Mouse (Mus musculus): ENCODE measurements around the gene Mast4. TPM values are rescaled to one million over a fixed set of nuclear protein-coding genes. Genes with fewer than 3 reads are reported as not detected.
"Not testable (repeated sequence)": the region's sequence is repeated elsewhere in the genome, so short reads cannot be mapped to it uniquely, and the experiment has no call there.

Mast4 gene
- polyA plus RNA-seq, 2 experiments = 0.71 to 1.5 TPM

DNA sequence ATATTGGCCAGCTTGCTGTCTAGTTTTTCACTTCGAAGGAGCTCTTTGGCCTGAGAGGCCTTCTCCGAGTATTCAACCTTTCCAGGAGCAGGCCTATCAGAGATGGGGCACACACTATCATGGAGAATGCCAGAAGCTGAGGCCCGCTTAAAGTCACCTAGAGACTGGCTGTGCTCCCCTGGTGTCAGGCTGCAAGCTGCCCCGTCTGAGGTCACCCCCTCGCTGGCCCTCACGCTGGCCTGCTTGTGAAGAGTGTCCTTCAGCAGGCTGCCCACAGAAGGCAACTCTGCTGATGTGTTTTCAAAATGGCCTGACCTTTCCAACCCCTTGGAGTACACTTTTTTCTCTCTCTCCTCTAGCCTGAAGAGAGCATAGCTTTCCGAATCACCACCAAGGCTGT, 596.5 kb downstream of the Mast4 start:
- no peaks in the 10 kb centered on the region; the same call in 1 of the 2 replicates for H3K36me3 ChIP-seq (replicated peaks; ENCODE audit: control insufficient read depth, insufficient read depth, low read depth)
- no peaks in the 10 kb centered on the region for H3K27me3 ChIP-seq (ENCODE audit: control insufficient read depth, insufficient read depth, low read length)
- H3K4me3 ChIP-seq (ENCODE audit: insufficient read depth in 1 of 2, low read depth in 2 of 2, low read length in 2 of 2) = no peak overlapping the region
- TF ChIP-seq CTCF (IDR thresholded peaks at IDR 0.05; ENCODE audit: low read depth) = no peak
- TF ChIP-seq EP300 (IDR thresholded peaks at IDR 0.05; ENCODE audit: low read depth) = no peak
- H3K27ac ChIP-seq = no peak overlapping the region
- H3K4me1 ChIP-seq (replicated peaks; ENCODE audit: control insufficient read depth in 2 of 2, insufficient read depth in 2 of 2, low read length in 1 of 2) = peaks cover 0 to 6% of the 10 kb centered on the region in 2 experiments; a peak in 3 of 4 replicates
- 81% methylated on average over 7 of the region's 7 CpGs for WGBS (ENCODE audit: insufficient replicate concordance)
- no peak overlapping the region for H3K9ac ChIP-seq (replicated peaks)
- ATAC-seq (ENCODE audit: insufficient read depth) (no peak), DNase-seq (ENCODE audit: low read depth in 3 of 3, low spot score in 3 of 3) (no peak)
- no peaks in the 10 kb centered on the region for H3K9me3 ChIP-seq (ENCODE audit: control insufficient read depth, low read length)
- H3K4me2 ChIP-seq (ENCODE audit: low read depth) = no peak overlapping the region

DNA sequence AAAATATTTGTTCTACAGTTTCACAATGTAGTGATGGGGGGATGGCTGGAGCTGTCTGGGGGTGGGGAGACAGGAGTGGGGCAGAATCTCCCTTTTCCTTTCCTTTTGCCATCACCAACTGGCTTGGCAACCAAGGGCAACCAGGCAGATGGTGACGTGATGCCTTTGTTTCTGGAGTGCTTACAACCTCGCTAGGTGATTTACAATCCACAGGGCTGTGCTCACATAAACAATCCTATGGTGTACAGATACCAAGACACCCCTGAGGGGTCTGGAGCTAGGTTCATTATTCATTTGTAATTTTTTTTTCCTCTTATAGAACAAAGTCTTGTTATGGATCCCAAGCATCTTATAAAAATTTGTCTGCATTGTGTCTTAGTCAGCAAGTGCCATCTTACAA, 601.2 kb downstream of the Mast4 start:
- no peak for DNase-seq (ENCODE audit: low read depth in 3 of 3, low spot score in 3 of 3)
- no peak overlapping the region for H3K27ac ChIP-seq
- H3K4me1 ChIP-seq (replicated peaks; ENCODE audit: control insufficient read depth in 2 of 2, insufficient read depth in 2 of 2, low read length in 1 of 2) = no peaks in the 10 kb centered on the region
- 68% methylated on average over 2 of the region's 2 CpGs for WGBS (ENCODE audit: insufficient replicate concordance)
- H3K4me3 ChIP-seq (ENCODE audit: insufficient read depth in 1 of 2, low read depth in 2 of 2, low read length in 2 of 2) = no peak overlapping the region
- no peaks in the 10 kb centered on the region for H3K27me3 ChIP-seq (ENCODE audit: control insufficient read depth, insufficient read depth, low read length)
- no peaks in the 10 kb centered on the region; the same call in 1 of the 2 replicates for H3K36me3 ChIP-seq (replicated peaks; ENCODE audit: control insufficient read depth, insufficient read depth, low read depth)
- TF ChIP-seq EP300 (IDR thresholded peaks at IDR 0.05; ENCODE audit: low read depth) (no peak), CTCF (IDR thresholded peaks at IDR 0.05; ENCODE audit: low read depth) (no peak)
- H3K4me2 ChIP-seq (ENCODE audit: low read depth) = no peak overlapping the region
- H3K9ac ChIP-seq (replicated peaks) = no peak overlapping the region
- H3K9me3 ChIP-seq (ENCODE audit: control insufficient read depth, low read length) = no peaks in the 10 kb centered on the region
- no peak for ATAC-seq (ENCODE audit: insufficient read depth)

- H3K4me2 ChIP-seq (ENCODE audit: low read depth); H3K27ac ChIP-seq; H3K9ac ChIP-seq (replicated peaks); H3K4me1 ChIP-seq (replicated peaks; ENCODE audit: control insufficient read depth in 2 of 2, insufficient read depth in 2 of 2, low read length in 1 of 2); DNase-seq (ENCODE audit: low read depth in 3 of 3, low spot score in 3 of 3); H3K27me3 ChIP-seq (ENCODE audit: control insufficient read depth, insufficient read depth, low read length); ATAC-seq (ENCODE audit: insufficient read depth); H3K4me3 ChIP-seq (ENCODE audit: insufficient read depth in 1 of 2, low read depth in 2 of 2, low read length in 2 of 2); H3K36me3 ChIP-seq (replicated peaks; ENCODE audit: control insufficient read depth, insufficient read depth, low read depth); H3K9me3 ChIP-seq (ENCODE audit: control insufficient read depth, low read length): not testable (repeated sequence)
- WGBS (ENCODE audit: insufficient replicate concordance) = 62% methylated on average over 7 of the region's 7 CpGs
These were observed 605.3 kb downstream of the Mast4 start for GRCm38 (mm10) chr13:102728951-102729350.

- no peak overlapping the region for H3K9ac ChIP-seq (replicated peaks)
- peak; percentile 14 to 62 (median 57) for DNase-seq (ENCODE audit: low read depth in 3 of 3, low spot score in 3 of 3)
- H3K27me3 ChIP-seq (ENCODE audit: control insufficient read depth, insufficient read depth, low read length) = no peaks in the 10 kb centered on the region
- no peak overlapping the region for H3K4me2 ChIP-seq (ENCODE audit: low read depth)
- no peak overlapping the region for H3K4me3 ChIP-seq (ENCODE audit: insufficient read depth in 1 of 2, low read depth in 2 of 2, low read length in 2 of 2)
- no peaks in the 10 kb centered on the region for H3K36me3 ChIP-seq (replicated peaks; ENCODE audit: control insufficient read depth, insufficient read depth, low read depth)
- no peak overlapping the region for H3K27ac ChIP-seq
- 32% methylated on average over 3 of the region's 3 CpGs for WGBS (ENCODE audit: insufficient replicate concordance)
- ATAC-seq (ENCODE audit: insufficient read depth) = no peak
- no peaks in the 10 kb centered on the region for H3K4me1 ChIP-seq (replicated peaks; ENCODE audit: control insufficient read depth in 2 of 2, insufficient read depth in 2 of 2, low read length in 1 of 2)
- TF ChIP-seq CTCF (IDR thresholded peaks at IDR 0.05; ENCODE audit: low read depth) (no peak), EP300 (IDR thresholded peaks at IDR 0.05; ENCODE audit: low read depth) (no peak)
- no peaks in the 10 kb centered on the region for H3K9me3 ChIP-seq (ENCODE audit: control insufficient read depth, low read length)
These were observed 606.3 kb downstream of the Mast4 start for GRCm38 (mm10) chr13:102728035-102728434.

- ATAC-seq (ENCODE audit: insufficient read depth) = no peak
- Histone ChIP-seq H3K9me3 (ENCODE audit: control insufficient read depth, low read length) (no peaks in the 10 kb centered on the region), H3K36me3 (replicated peaks; ENCODE audit: control insufficient read depth, insufficient read depth, low read depth) (no peaks in the 10 kb centered on the region), H3K4me3 (ENCODE audit: insufficient read depth in 1 of 2, low read depth in 2 of 2, low read length in 2 of 2) (no peak overlapping the region), H3K27me3 (ENCODE audit: control insufficient read depth, insufficient read depth, low read length) (no peaks in the 10 kb centered on the region), H3K27ac (no peak overlapping the region), H3K4me2 (ENCODE audit: low read depth) (no peak overlapping the region), H3K4me1 (replicated peaks; ENCODE audit: control insufficient read depth in 2 of 2, insufficient read depth in 2 of 2, low read length in 1 of 2) (no peaks in the 10 kb centered on the region), H3K9ac (replicated peaks) (no peak overlapping the region)
- 62% methylated on average over 1 of the region's 1 CpGs for WGBS (ENCODE audit: insufficient replicate concordance)
- no peak for DNase-seq (ENCODE audit: low read depth in 3 of 3, low spot score in 3 of 3)
- TF ChIP-seq CTCF (IDR thresholded peaks at IDR 0.05; ENCODE audit: low read depth) = no peak
- TF ChIP-seq EP300 (IDR thresholded peaks at IDR 0.05; ENCODE audit: low read depth) = no peak
These were observed 607.4 kb downstream of the Mast4 start for GRCm38 (mm10) chr13:102726876-102727275.

Measured in liver, embryonic 14.5 days (tissue).